ENCODE assay signal across 20 mouse cellular contexts in genomic region chr15:80641702-80642435, GRCm38 (mm10). TPM values are rescaled to one million over a fixed set of nuclear protein-coding genes. Genes with fewer than 3 reads are reported as not detected.
"Had no signal": no experiment of that assay in that cellular context is flagged by ENCODE, and none has a peak within 500 bp of the region (broad histone marks: within the 10 kb centered on the region; RNA-seq: fewer than 3 reads in every experiment).

No protein-coding gene starts in this region.

- DNase-seq: kidney, adult 11 months; kidney, adult 8-10 months; kidney, postnatal 10 days; kidney, postnatal 36 days; left cerebral cortex, postnatal 4 days; lung, postnatal 4 days; midbrain, embryonic 14.5 days; right cerebral cortex, adult 18-20 months; right cerebral cortex, postnatal 14 days; right cerebral cortex, postnatal 4 days; spleen, adult 18-20 months; thymus, adult 18-20 months; thymus, postnatal 36 days had no signal

- H3K36me3 ChIP-seq: kidney, embryonic 15.5 days; limb, embryonic 12.5 days; limb, embryonic 15.5 days; liver, embryonic 15.5 days had no signal

- H3K27ac ChIP-seq: kidney, embryonic 15.5 days; limb, embryonic 12.5 days; limb, embryonic 15.5 days; liver, embryonic 12.5 days; liver, embryonic 15.5 days had no signal

- H3K9ac ChIP-seq: kidney, embryonic 15.5 days; limb, embryonic 12.5 days; limb, embryonic 15.5 days; liver, embryonic 12.5 days; liver, embryonic 15.5 days had no signal

- H3K4me1 ChIP-seq: limb, embryonic 12.5 days; limb, embryonic 15.5 days had no signal

- H3K27me3 ChIP-seq: limb, embryonic 12.5 days; limb, embryonic 15.5 days had no signal

- H3K4me2 ChIP-seq: kidney, embryonic 15.5 days; limb, embryonic 12.5 days; limb, embryonic 15.5 days; liver, embryonic 12.5 days; liver, embryonic 15.5 days; midbrain, embryonic 11.5 days had no signal

- ATAC-seq: liver, embryonic 12.5 days had no signal

- H3K4me3 ChIP-seq: kidney, embryonic 15.5 days; limb, embryonic 12.5 days; limb, embryonic 15.5 days; liver, embryonic 12.5 days; liver, embryonic 15.5 days had no signal

- H3K9me3 ChIP-seq: kidney, embryonic 15.5 days; limb, embryonic 12.5 days; limb, embryonic 15.5 days; liver, embryonic 12.5 days; liver, embryonic 15.5 days had no signal

RNA-seq across cellular contexts. Expression of gene Fam83f, which starts 29.8 kb away (rescaled TPM):
- total RNA-seq: megakaryocyte-erythroid progenitor cell, adult 5-6 weeks had no signal
